Mouse (Mus musculus) adrenal gland, adult 18-20 months (tissue): ENCODE data around the gene Arhgef9. TPM values are rescaled to one million over a fixed set of nuclear protein-coding genes. Genes with fewer than 3 reads are reported as not detected.

Source experiments
- DNase-seq, 2 experiments: peaks; one replicate each; pipeline ENCODE4 v3.0.0; 2021 to 2022; ENCODE audit warnings: low spot score in 2 of 2
- total RNA-seq, 2 experiments: library from RNA; stranded (reverse); gene quantifications; 1 replicate in 1 of 2; 2 replicates in 1 of 2; pipeline ENCODE4 v1.2.3; 2021

The Arhgef9 gene
- total RNA-seq, 2 experiments from 2014 or later: 10.3 to 14.5 TPM

DNA sequence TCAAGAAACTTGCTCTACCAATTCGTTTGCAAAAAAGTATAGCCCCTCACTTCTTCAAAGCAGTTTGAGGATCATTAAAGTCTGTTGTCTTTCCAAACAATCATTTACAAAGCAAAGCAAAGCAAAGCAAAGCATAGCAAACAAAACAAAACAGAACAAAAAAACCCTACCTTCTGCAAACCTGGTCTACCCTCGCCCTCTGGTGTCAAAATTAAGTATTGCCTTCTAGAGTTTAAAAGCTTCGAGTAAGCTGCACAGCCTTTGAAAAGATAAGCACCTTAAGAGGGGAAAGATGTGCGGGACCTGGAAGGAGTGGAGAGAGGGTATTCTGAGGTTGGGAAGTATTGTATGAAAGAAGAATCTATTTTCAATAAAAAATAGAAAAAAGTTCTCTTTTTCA lies 184.6 kb downstream of the Arhgef9 start:
- no peak for DNase-seq

Other genes with a start within 250 kb of the Arhgef9 start
- 1 to 10 TPM; 1.0 to 1.4 TPM for gene Spin4, start 170.2 kb downstream of the Arhgef9 start, total RNA-seq
- 1 to 10 TPM; 5.1 to 5.8 TPM for gene Amer1, start 248.0 kb upstream of the Arhgef9 start, total RNA-seq